ENCODE assay signal across 9 mouse cellular contexts in genomic region chr9:44488855-44489381, GRCm38 (mm10). TPM values are rescaled to one million over a fixed set of nuclear protein-coding genes. Genes with fewer than 3 reads are reported as not detected.
DNase-seq lines count a peak whose midpoint lies in the region; ATAC-seq lines count a peak whose summit lies in the region.
"Had no signal": no experiment of that assay in that cellular context is flagged by ENCODE, and none has a peak within 500 bp of the region (broad histone marks: within the 10 kb centered on the region; RNA-seq: fewer than 3 reads in every experiment).

No protein-coding gene starts in this region.

- peak overlapping the region; percentile 29 for H3K4me2 ChIP-seq in neural tube, embryonic 11.5 days (ENCODE audit: low read depth)
- H3K4me2 ChIP-seq in liver, embryonic 16.5 days (ENCODE audit: low read depth, low read length) = peak overlapping the region; percentile 52

- no peaks in the 10 kb centered on the region for H3K9me3 ChIP-seq in neural tube, embryonic 11.5 days (ENCODE audit: control insufficient read depth, low read length)
- H3K9me3 ChIP-seq in liver, embryonic 16.5 days (replicated peaks; ENCODE audit: control insufficient read depth, low read length) = no peaks in the 10 kb centered on the region

- no peak overlapping the region; the same call in 1 of the 2 replicates for H3K9ac ChIP-seq in neural tube, embryonic 11.5 days (ENCODE audit: low read length)
- H3K9ac ChIP-seq in liver, embryonic 16.5 days (ENCODE audit: low read depth, low read length) = 0 out of 2 replicates have a peak overlapping the region, but pooled peaks have one; percentile 26

- ATAC-seq in neural tube, embryonic 11.5 days (ENCODE audit: insufficient read depth, low FRiP score, low TSS enrichment) = no peak
- ATAC-seq in granulocyte monocyte progenitor cell, adult 5-6 weeks (replicated peaks; ENCODE audit: poor library complexity, severe bottlenecking) = 0 out of 2 replicates have a peak, but pooled peaks have one; percentile 17
- peak; percentile 69 for ATAC-seq in liver, embryonic 16.5 days (ENCODE audit: low read depth)

- H3K36me3 ChIP-seq in neural tube, embryonic 11.5 days (ENCODE audit: control insufficient read depth, insufficient read depth, low read length) = no peaks in the 10 kb centered on the region
- H3K36me3 ChIP-seq in liver, embryonic 16.5 days (ENCODE audit: control insufficient read depth, insufficient read depth) = no peaks in the 10 kb centered on the region

- 12% methylated on average over 5 of the region's 5 CpGs for WGBS in neural tube, embryonic 11.5 days
- WGBS in liver, embryonic 16.5 days (ENCODE audit: insufficient replicate concordance) = 37% methylated on average over 5 of the region's 5 CpGs

- peaks cover 84% of the 10 kb centered on the region for H3K4me1 ChIP-seq in neural tube, embryonic 11.5 days (ENCODE audit: control insufficient read depth, insufficient read depth, low read length)
- peaks cover 28% of the 10 kb centered on the region for H3K4me1 ChIP-seq in liver, embryonic 16.5 days (ENCODE audit: control insufficient read depth, low read depth, low read length)

- H3K27me3 ChIP-seq in neural tube, embryonic 11.5 days (ENCODE audit: control insufficient read depth, insufficient read depth, low read length) = no peaks in the 10 kb centered on the region
- H3K27me3 ChIP-seq in liver, embryonic 16.5 days (ENCODE audit: control insufficient read depth, insufficient read depth, low read depth, low read length) = peaks cover 8% of the 10 kb centered on the region

- H3K4me3 ChIP-seq in neural tube, embryonic 11.5 days (ENCODE audit: low read depth, low read length) = no peak overlapping the region
- peak overlapping the region; percentile 32 for H3K4me3 ChIP-seq in liver, embryonic 16.5 days (ENCODE audit: low read depth, low read length)

- no peak for DNase-seq in neural tube, embryonic 11.5 days (ENCODE audit: low spot score)
- no peak for DNase-seq in neural tube, embryonic 10.5 days (ENCODE audit: extremely low spot score, low spot score)
- peak; percentile 53 to 59 for DNase-seq in cerebellum, postnatal 25 days
- peak; percentile 93 for DNase-seq in kidney, adult 11 months
- DNase-seq in ovary, postnatal 10 days (ENCODE audit: low spot score) = peak; percentile 59
- no peak for DNase-seq in frontal cortex, adult 2 months (ENCODE audit: extremely low spot score in 1 of 2, low spot score in 1 of 2)

- no peak overlapping the region for H3K27ac ChIP-seq in neural tube, embryonic 11.5 days (ENCODE audit: low read depth, low read length)
- peak overlapping the region; percentile 86 for H3K27ac ChIP-seq in liver, embryonic 16.5 days (ENCODE audit: low read length)

RNA-seq across cellular contexts. Expression of gene Bcl9l, which starts 6.3 kb away (rescaled TPM):
- 8.0 and 8.8 TPM in 2 replicates for polyA plus RNA-seq in neural tube, embryonic 11.5 days (2014; fragmentation: Nextera tagmentation; extraction: Ambion mirVana)
- 8.7 and 13.0 TPM in 2 replicates for total RNA-seq in granulocyte monocyte progenitor cell, adult 5-6 weeks (2014; fragmentation: Nextera tagmentation)
- 1.6 and 2.6 TPM in 2 replicates for total RNA-seq in granulocyte monocyte progenitor cell, adult 5-6 weeks (2017)
- 2.2 TPM in 2 replicates for polyA plus RNA-seq in liver, embryonic 16.5 days (2015; fragmentation: Nextera tagmentation; extraction: Ambion mirVana)
- 20.1 and 21.7 TPM in 2 replicates for polyA plus RNA-seq in frontal cortex, adult 2 months (2012; rRNA removed)

RNA-seq across cellular contexts. Expression of gene Upk2, which starts 34.1 kb away (rescaled TPM):
- 0.29 TPM in 1 of 2 replicates, not detected in the other for polyA plus RNA-seq in neural tube, embryonic 11.5 days (2014; fragmentation: Nextera tagmentation; extraction: Ambion mirVana)
- total RNA-seq in granulocyte monocyte progenitor cell, adult 5-6 weeks (2014; fragmentation: Nextera tagmentation) = not detected in 2 replicates
- not detected in 2 replicates for total RNA-seq in granulocyte monocyte progenitor cell, adult 5-6 weeks (2017)
- polyA plus RNA-seq in liver, embryonic 16.5 days (2015; fragmentation: Nextera tagmentation; extraction: Ambion mirVana) = not detected in 2 replicates
- polyA plus RNA-seq in frontal cortex, adult 2 months (2012; rRNA removed) = 0.19 TPM in 1 of 2 replicates, not detected in the other
- polyA plus RNA-seq: large intestine, adult 2 months had no signal

RNA-seq across cellular contexts. Expression of gene Foxr1, which starts 48.0 kb away (rescaled TPM):
- polyA plus RNA-seq in neural tube, embryonic 11.5 days (2014; fragmentation: Nextera tagmentation; extraction: Ambion mirVana) = not detected in 2 replicates
- total RNA-seq in granulocyte monocyte progenitor cell, adult 5-6 weeks (2014; fragmentation: Nextera tagmentation) = not detected in 2 replicates
- not detected in 2 replicates for total RNA-seq in granulocyte monocyte progenitor cell, adult 5-6 weeks (2017)
- not detected in 2 replicates for polyA plus RNA-seq in liver, embryonic 16.5 days (2015; fragmentation: Nextera tagmentation; extraction: Ambion mirVana)
- polyA plus RNA-seq in frontal cortex, adult 2 months (2012; rRNA removed) = not detected in 2 replicates
- polyA plus RNA-seq: large intestine, adult 2 months had no signal

Comparison
In these comparisons a context has a peak if more than half of its experiments do, and no peak if none do; other contexts are left out.
1. DNase-seq: peak in cerebellum, postnatal 25 days (2 of 2), kidney, adult 11 months (single experiment) and ovary, postnatal 10 days (single experiment); none in neural tube, embryonic 11.5 days (single experiment), neural tube, embryonic 10.5 days (single experiment) and frontal cortex, adult 2 months (0 of 2).